Mouse (Mus musculus) cortical plate, adult 2 months (tissue): Measurements from ENCODE around the gene Dnah2.

Experiments
- CTCF ChIP-seq: fragments of 200-500 bp; IDR thresholded peaks from 2 replicates; pipeline ENCODE4 v1.5.1; 2011; ENCODE audit warnings: mild to moderate bottlenecking, control low read depth, low read length; ENCODE audit not compliant: insufficient read depth; ENCODE audit errors: extremely low read depth
- POLR2A ChIP-seq: fragments of 200-500 bp; IDR thresholded peaks from 2 replicates; pipeline ENCODE4 v1.6.1; 2011; ENCODE audit warnings: mild to moderate bottlenecking, low read length, control low read depth; ENCODE audit not compliant: insufficient read depth; ENCODE audit errors: extremely low read depth

DNA sequence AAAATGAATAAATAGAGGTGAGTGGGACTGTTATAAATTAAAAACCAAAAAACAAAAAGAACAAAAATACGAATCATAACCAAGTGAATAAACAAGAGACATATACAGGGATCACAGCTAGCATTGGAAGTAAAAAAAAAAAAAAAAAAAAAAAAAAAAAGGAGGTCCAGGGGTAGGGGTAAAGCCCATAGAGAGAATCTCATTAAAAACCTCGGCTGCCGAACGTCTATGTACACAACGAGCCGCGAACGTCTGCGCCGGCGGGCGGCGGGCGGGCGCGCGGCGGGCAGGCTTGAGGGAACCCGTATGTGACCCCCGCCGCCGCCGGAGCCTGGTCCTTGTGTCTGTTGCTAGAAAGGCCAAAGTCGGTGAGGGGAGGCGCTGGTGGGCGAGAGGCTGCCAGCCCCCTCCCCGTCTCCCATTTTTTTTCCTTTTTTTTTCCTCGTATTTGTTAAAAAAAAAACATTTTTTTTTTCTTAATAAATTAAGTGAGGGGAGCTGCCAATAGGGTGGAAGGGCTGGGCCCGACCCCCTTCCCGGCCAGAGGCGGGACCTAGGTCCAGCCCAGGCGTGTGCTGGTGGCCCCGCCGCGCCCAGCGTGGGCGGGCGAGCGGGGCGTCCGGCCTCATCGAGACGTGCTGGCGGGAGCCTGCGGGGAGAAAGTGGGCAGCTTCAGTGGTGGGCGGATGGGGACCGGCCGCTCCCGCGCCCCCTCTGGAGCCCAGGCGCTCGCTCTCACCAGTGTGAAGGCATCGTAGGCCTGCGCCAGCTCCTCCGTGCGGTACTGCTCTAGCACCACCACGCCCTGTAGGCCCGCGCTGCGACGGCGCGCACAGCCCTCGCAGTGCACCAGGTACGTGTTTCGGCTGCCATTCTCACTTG lies 149.5 kb downstream of the Dnah2 start:
- no peak for TF ChIP-seq CTCF
- TF ChIP-seq POLR2A: no peak
